Mouse (Mus musculus) limb, embryonic 10.5 days (tissue): ENCODE measurements around the gene Nfu1. TPM values are rescaled to one million over a fixed set of nuclear protein-coding genes. Genes with fewer than 3 reads are reported as not detected.
A peak's percentile ranks its signal among the peaks of the same experiment; 100 is the strongest.

Experiments used
- DNase-seq: peaks from one replicate; pipeline ENCODE4 v3.0.0-alpha.2; 2017; ENCODE audit warnings: low spot score
- H3K27ac ChIP-seq: fragments of 300-500 bp; sonication (generic); 2 replicates; pipeline ENCODE4 v1.5.1; 2016; ENCODE audit warnings: mild to moderate bottlenecking
- H3K27me3 ChIP-seq: fragments of 300-500 bp; sonication (generic); 2 replicates; pipeline ENCODE4 v1.6.1; 2016; ENCODE audit warnings: low read depth, mild to moderate bottlenecking; ENCODE audit not compliant: poor library complexity, severe bottlenecking
- H3K36me3 ChIP-seq: fragments of 300-500 bp; sonication (generic); 2 replicates; pipeline ENCODE4 v1.6.1; 2016; ENCODE audit warnings: mild to moderate bottlenecking, moderate library complexity
- H3K4me1 ChIP-seq: fragments of 300-500 bp; sonication (generic); 2 replicates; pipeline ENCODE4 v1.6.1; 2016
- H3K4me3 ChIP-seq: fragments of 300-500 bp; sonication (generic); 2 replicates; pipeline ENCODE4 v1.5.1; 2016; ENCODE audit warnings: mild to moderate bottlenecking, moderate library complexity
- H3K9me3 ChIP-seq: fragments of 300-500 bp; sonication (generic); replicated peaks from 2 replicates; pipeline ENCODE4 v1.6.1; 2016; ENCODE audit warnings: mild to moderate bottlenecking
- WGBS: fragments of 180-500 bp; shearing (Covaris S2); methylation state at CpG from one replicate; pipeline ENCODE4 v1.1.7; 2016; 5-methylcytosine and 5-hydroxymethylcytosine counted together
- polyA plus RNA-seq: library from polyadenylated mRNA; unstranded; fragments of >200 nt; fragmentation: Nextera tagmentation; extraction: Ambion mirVana; gene quantifications from 2 replicates; pipeline ENCODE4 v1.2.1, GENCODE M21; 2016

Nfu1 gene
- polyA plus RNA-seq = 85.6 and 89.4 TPM in 2 replicates

DNA sequence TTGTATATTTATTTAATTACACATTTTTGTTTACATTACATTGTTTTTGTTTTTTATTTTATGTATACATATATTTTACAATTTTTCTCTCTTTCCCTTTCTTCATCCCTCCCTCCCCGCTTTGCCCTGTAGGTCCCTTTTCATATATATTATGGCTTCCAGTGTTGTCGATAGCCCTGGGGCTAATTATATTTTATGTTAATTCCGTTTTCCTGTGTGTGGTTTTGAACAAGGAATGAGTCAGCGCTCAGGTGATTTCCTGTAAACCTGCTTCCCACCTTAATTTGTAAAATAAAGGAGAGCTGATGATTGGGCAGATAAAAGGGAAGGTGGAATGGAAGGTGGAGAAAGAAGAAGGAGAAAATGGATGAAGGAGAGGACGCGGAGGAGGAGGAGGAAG is at the start of gene Nfu1:
TSS of gene Nfu1 (plus strand) at position 350 of the 400 bp plus-strand sequence.
- 77% methylated on average over 6 of the region's 6 CpGs for WGBS
- peak within 1 kb of the TSS; percentile 93 for H3K4me3 ChIP-seq
- H3K36me3 ChIP-seq = peaks cover 11% of the 10 kb centered on the region
- no peak for DNase-seq
- H3K27ac ChIP-seq = peak within 1 kb of the TSS; percentile 95
- H3K27me3 ChIP-seq = no peaks in the 10 kb centered on the region
- peaks cover 13% of the 10 kb centered on the region for H3K4me1 ChIP-seq
- H3K9me3 ChIP-seq = no peaks in the 10 kb centered on the region

DNA sequence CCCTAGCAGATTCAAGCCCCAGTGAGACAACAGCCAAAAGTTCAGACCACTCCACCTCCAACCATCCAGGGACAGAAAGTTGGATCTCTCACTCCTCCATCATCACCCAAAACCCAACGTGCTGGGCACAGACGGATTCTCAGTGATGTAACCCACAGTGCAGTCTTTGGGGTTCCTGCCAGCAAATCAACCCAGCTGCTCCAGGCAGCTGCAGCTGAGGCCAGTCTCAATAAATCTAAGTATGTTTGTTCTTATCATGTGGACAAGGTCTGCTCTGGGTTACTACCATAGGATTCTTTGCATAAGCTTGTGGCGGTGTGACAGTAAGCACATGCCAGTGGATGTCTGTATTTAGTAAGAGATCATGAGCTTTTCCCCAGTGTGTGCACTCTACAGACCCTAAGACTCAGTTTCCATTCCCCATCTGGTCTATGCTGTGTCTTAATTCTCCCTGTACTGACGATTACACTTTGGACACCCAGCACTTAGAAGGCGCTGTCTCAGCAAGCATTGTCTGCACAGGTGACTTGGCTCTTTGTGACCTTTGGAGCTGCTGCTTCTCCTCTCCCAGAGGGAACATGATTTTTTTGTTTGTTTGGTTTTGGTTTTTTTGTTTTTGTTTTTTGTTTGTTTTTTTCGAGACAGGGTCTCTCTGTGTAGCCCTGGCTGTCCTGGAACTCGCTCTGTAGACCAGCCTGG is 44.9 kb upstream of the Nfu1 start:
- Histone ChIP-seq H3K4me1 (no peaks in the 10 kb centered on the region), H3K36me3 (peaks cover 80% of the 10 kb centered on the region), H3K9me3 (no peaks in the 10 kb centered on the region), H3K27me3 (no peaks in the 10 kb centered on the region), H3K4me3 (no peak overlapping the region), H3K27ac (no peak overlapping the region)
- 96% methylated on average over 7 of the region's 7 CpGs for WGBS
- DNase-seq = no peak

DNA sequence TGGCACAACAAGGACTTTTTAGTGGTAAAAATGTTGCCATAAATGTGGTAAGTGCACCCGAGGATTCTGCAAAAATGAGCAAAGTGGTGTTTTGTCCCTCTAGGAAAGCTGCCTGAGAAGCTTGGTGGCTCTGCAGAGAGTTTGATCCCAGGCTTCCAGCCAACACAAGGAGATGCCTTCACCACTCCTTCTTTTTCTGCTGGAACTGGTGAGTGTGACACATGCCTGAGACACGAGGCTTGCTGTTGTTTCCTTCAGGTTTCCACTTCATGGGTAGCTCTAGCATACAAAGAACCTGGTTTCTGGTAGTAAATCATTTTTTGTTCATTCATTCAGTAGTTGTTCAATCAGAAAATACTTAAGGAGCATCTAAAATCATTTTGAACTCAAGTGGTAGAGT is 41.9 kb upstream of the Nfu1 start:
- no peaks in the 10 kb centered on the region for H3K4me1 ChIP-seq
- peaks cover 69% of the 10 kb centered on the region for H3K36me3 ChIP-seq
- DNase-seq = no peak
- H3K4me3 ChIP-seq = no peak overlapping the region
- no peaks in the 10 kb centered on the region for H3K9me3 ChIP-seq
- H3K27ac ChIP-seq = no peak overlapping the region
- 86% methylated on average over 2 of the region's 2 CpGs for WGBS
- no peaks in the 10 kb centered on the region for H3K27me3 ChIP-seq

DNA sequence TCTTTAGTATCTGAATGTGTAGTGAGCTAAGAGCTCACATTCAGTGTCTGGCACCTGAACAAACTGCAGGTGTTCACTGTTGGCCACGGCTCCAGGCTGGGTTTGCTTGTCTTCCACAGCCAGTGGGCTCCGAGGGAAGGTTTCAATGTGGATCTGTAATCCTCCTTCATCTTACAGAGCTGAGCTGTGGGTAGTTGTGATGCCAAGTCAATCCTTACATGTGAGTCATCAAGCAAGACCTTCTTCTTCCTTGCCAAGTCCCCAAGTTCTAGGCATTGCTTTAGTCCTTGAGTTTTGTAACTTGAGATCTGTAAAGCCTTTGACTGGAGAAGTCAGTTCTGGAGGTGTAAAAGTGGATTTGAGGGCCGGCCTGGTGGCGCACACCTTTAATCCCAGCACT is 35.1 kb upstream of the Nfu1 start:
- H3K27ac ChIP-seq = no peak overlapping the region

DNA sequence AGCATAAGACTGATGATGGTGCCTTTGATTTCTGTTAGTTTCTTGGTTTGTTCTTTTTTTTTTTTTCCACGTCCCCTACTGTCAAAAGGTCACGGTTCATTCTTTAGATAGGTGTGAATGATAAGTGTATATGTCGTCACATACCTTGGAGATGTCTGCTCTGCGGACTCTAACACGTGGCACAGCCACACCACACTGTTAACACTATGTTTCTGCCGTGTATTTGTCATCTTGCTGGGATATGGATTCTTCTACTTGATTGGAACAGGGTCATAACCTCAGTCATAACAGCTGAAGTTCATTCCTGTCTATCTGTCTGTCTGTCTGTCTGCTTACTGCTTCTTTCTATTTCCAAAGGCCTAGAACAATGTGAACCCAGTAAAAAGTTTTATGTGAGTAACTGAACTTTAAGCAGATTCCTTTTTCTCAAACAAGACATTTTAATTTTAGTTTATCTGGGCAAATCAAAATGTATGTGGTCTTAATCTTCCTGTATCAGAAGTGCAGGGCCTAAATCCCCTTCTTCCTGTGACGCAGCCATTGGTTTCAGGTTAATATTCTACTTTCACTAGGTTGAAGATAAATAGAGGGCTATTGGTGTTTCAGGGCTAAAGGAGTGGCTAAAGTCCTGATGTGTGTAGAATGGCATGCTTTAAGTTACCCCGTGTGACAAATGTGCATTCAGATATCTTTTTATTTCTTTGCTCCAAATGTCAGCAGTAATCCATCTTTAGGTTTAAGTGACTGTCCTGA is 30.7 kb upstream of the Nfu1 start:
- H3K27ac ChIP-seq = no peak overlapping the region
- peaks cover 34% of the 10 kb centered on the region for H3K36me3 ChIP-seq
- H3K4me1 ChIP-seq = no peaks in the 10 kb centered on the region
- DNase-seq = no peak
- H3K4me3 ChIP-seq = no peak overlapping the region
- H3K27me3 ChIP-seq = no peaks in the 10 kb centered on the region
- no peaks in the 10 kb centered on the region for H3K9me3 ChIP-seq
- 88% methylated on average over 8 of the region's 8 CpGs for whole genome bisulfite sequencing

More for the DNA sequence above, 35.1 kb upstream of the Nfu1 start:
- no peak for DNase-seq
- WGBS = 94% methylated on average over 4 of the region's 4 CpGs
- Histone ChIP-seq H3K27me3 (no peaks in the 10 kb centered on the region), H3K4me3 (no peak overlapping the region), H3K36me3 (peaks cover 49% of the 10 kb centered on the region), H3K4me1 (no peaks in the 10 kb centered on the region), H3K9me3 (no peaks in the 10 kb centered on the region)

DNA sequence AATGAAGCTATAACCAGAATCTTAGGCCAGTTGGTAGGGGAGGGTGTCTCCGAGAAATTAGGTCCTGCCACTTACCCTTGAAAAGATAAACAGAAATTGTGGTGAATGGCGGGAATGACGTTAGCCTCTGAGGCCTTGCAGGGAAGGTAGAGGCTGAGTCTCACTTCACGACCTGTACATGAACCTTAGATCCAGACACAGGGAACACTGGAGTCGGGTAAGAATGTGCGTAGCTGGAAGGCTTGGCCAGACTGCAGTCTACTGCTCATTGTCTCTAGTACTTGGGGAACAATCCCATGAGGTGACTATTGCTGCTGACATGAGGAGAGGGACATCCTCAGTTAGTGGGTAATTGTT is 30.1 kb upstream of the Nfu1 start:
- H3K4me3 ChIP-seq = no peak overlapping the region
- peaks cover 28% of the 10 kb centered on the region for H3K36me3 ChIP-seq
- no peaks in the 10 kb centered on the region for H3K4me1 ChIP-seq
- no peak for DNase-seq
- 87% methylated on average over 6 of the region's 6 CpGs for WGBS
- no peak overlapping the region for H3K27ac ChIP-seq
- no peaks in the 10 kb centered on the region for H3K9me3 ChIP-seq
- H3K27me3 ChIP-seq = no peaks in the 10 kb centered on the region

GRCm38 (mm10) chr6:86981206-86981605 is 27.8 kb upstream of the Nfu1 start:
- Histone ChIP-seq H3K36me3 (peaks cover 30% of the 10 kb centered on the region), H3K27me3 (no peaks in the 10 kb centered on the region), H3K9me3 (no peaks in the 10 kb centered on the region), H3K4me1 (no peaks in the 10 kb centered on the region), H3K4me3 (no peak overlapping the region), H3K27ac (no peak overlapping the region)
- 87% methylated on average over 2 of the region's 2 CpGs for WGBS
- DNase-seq = no peak

GRCm38 (mm10) chr6:86985314-86986106 is 23.5 kb upstream of the Nfu1 start:
- H3K27me3 ChIP-seq = no peaks in the 10 kb centered on the region

DNA sequence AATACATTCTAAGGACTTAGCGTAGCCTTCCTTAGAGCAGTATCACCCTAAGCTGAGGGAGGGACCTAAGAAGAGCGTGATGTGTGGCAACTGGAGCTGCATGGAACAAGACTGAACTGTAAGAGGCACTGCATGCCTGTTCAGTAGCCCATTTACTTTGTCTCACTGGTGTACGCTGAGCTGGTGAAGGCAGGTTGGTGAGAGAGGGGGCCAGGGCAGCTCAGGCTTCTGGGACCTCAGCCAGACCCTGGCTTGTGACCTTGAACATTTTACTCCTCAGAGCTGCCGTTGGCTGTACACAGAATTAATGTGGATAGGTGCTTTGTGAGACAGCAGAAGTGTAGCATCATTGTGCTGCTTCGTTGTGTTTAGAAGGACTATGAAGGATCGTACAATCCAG is 19.5 kb upstream of the Nfu1 start:
- H3K4me1 ChIP-seq = no peaks in the 10 kb centered on the region
- 95% methylated on average over 6 of the region's 6 CpGs for WGBS
- no peak overlapping the region for H3K4me3 ChIP-seq
- H3K9me3 ChIP-seq = no peaks in the 10 kb centered on the region
- no peaks in the 10 kb centered on the region for H3K27me3 ChIP-seq
- no peak for DNase-seq
- H3K36me3 ChIP-seq = peaks cover 5% of the 10 kb centered on the region; the same call in 1 of the 2 replicates
- no peak overlapping the region for H3K27ac ChIP-seq

More at GRCm38 (mm10) chr6:86985314-86986106, 23.5 kb upstream of the Nfu1 start:
- no peak overlapping the region for H3K4me3 ChIP-seq
- H3K9me3 ChIP-seq = no peaks in the 10 kb centered on the region
- H3K27ac ChIP-seq = no peak overlapping the region
- 88% methylated on average over 8 of the region's 8 CpGs for WGBS
- peaks cover 6% of the 10 kb centered on the region; the same call in 1 of the 2 replicates for H3K36me3 ChIP-seq
- no peaks in the 10 kb centered on the region for H3K4me1 ChIP-seq
- DNase-seq = no peak

GRCm38 (mm10) chr6:86991041-86991440 is 18.0 kb upstream of the Nfu1 start:
- no peak overlapping the region for H3K27ac ChIP-seq
- no peak for DNase-seq
- peaks cover 5% of the 10 kb centered on the region for H3K36me3 ChIP-seq
- no peaks in the 10 kb centered on the region for H3K4me1 ChIP-seq
- WGBS = 84% methylated on average over 3 of the region's 3 CpGs
- no peaks in the 10 kb centered on the region for H3K9me3 ChIP-seq
- H3K4me3 ChIP-seq = no peak overlapping the region
- H3K27me3 ChIP-seq = no peaks in the 10 kb centered on the region

DNA sequence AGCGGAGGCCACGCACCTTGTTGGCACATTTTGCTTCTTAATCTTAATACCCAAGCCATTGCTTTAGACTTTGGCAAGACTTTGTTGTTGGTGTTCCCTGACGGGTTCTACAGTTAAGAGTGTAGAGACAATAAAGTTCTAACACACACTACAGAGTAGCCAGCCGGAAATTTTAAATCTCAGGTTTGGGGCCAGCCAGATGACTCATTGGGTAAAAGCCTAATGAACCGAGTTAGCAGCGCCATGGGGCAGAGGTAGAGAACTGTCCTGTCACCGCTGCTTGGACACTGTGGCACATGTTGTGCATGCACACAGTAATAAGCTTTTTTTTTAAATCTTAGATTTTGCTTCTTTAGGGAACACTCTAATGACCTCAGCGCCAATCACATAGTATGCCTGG is 16.7 kb upstream of the Nfu1 start:
- H3K4me1 ChIP-seq = no peaks in the 10 kb centered on the region
- no peaks in the 10 kb centered on the region for H3K9me3 ChIP-seq
- no peak overlapping the region for H3K27ac ChIP-seq
- WGBS = 95% methylated on average over 8 of the region's 8 CpGs
- H3K4me3 ChIP-seq = no peak overlapping the region
- no peaks in the 10 kb centered on the region for H3K27me3 ChIP-seq
- H3K36me3 ChIP-seq = peaks cover 18% of the 10 kb centered on the region
- no peak for DNase-seq

DNA sequence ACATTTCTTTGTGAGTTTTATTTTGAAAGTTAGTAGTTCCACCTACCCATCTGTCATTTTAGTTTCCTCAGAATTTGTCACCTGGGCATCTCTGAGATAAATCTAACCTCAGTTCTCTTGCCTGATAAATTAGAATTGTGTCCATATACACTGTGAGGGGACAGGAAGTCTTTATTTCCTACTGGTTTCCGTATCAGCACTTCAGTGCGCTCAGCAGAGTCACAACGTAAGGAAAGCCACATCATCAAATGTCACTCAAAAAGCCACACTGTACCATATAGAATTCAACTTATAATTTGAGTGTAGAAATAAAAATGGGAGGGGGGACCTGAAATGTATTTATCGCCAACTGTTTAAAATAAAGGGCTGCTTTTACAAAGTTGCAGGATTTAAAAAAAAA is 14.8 kb upstream of the Nfu1 start:
- 89% methylated on average over 4 of the region's 4 CpGs for WGBS
- Histone ChIP-seq H3K27ac (no peak overlapping the region), H3K4me1 (no peaks in the 10 kb centered on the region), H3K4me3 (no peak overlapping the region), H3K9me3 (no peaks in the 10 kb centered on the region), H3K36me3 (peaks cover 35% of the 10 kb centered on the region), H3K27me3 (no peaks in the 10 kb centered on the region)
- no peak for DNase-seq
